Mouse (Mus musculus) spleen, adult 2 months (tissue): ENCODE results near the gene Stac2.

Experiments used
- CTCF ChIP-seq: fragments of 200-500 bp; IDR thresholded peaks from 2 replicates; pipeline ENCODE4 v1.5.1; 2011; ENCODE audit warnings: mild to moderate bottlenecking, inconsistent platforms; ENCODE audit not compliant: insufficient read depth, insufficient read length, insufficient replicate concordance; ENCODE audit errors: extremely low read depth
- POLR2A ChIP-seq: fragments of 200-500 bp; IDR thresholded peaks from 2 replicates; pipeline ENCODE4 v1.6.1; 2011; ENCODE audit warnings: low read depth, low read length, inconsistent platforms

GRCm38 (mm10) chr11:98034061-98034460 is 19.2 kb downstream of the Stac2 start:
- TF ChIP-seq CTCF = no peak
- no peak for TF ChIP-seq POLR2A
